Mouse (Mus musculus) olfactory bulb, adult 2 months (tissue): ENCODE data around the gene Prpf40b.

ENCODE experiments used
- CTCF ChIP-seq: fragments of 200-500 bp; IDR thresholded peaks from 2 replicates; pipeline ENCODE4 v1.5.1; 2012; ENCODE audit warnings: low read depth, mild to moderate bottlenecking, low read length, moderate library complexity; ENCODE audit not compliant: insufficient read depth
- POLR2A ChIP-seq: fragments of 200-500 bp; IDR thresholded peaks from 2 replicates; pipeline ENCODE4 v1.6.1; 2012; ENCODE audit warnings: mild to moderate bottlenecking, low read depth, low read length, moderate library complexity; ENCODE audit not compliant: insufficient read depth

GRCm38 (mm10) chr15:99333676-99334065, 38.8 kb downstream of the Prpf40b start:
- TF ChIP-seq POLR2A (no peak), CTCF (no peak)
